Mouse (Mus musculus) liver, embryonic 16.5 days (tissue): Measurements from ENCODE around the gene Zcchc12. TPM values are rescaled to one million over a fixed set of nuclear protein-coding genes. Genes with fewer than 3 reads are reported as not detected.

Experiments used
- ATAC-seq: fragments of 200-750 bp; cut with Nextera tagmentation; 2 replicates; pipeline ENCODE4 v1.8.0; 2017; ENCODE audit warnings: low read depth, mild to moderate bottlenecking, moderate number of reproducible peaks, moderate library complexity
- H3K27ac ChIP-seq: fragments of 300-500 bp; sonication (generic); 2 replicates; pipeline ENCODE4 v1.5.1; 2014; ENCODE audit warnings: mild to moderate bottlenecking, low read length
- H3K27me3 ChIP-seq: fragments of 300-500 bp; sonication (generic); 2 replicates; pipeline ENCODE4 v1.6.1; 2014; ENCODE audit warnings: low read depth, low read length, mixed read lengths; ENCODE audit not compliant: control insufficient read depth, insufficient read depth
- H3K36me3 ChIP-seq: fragments of 300-500 bp; sonication (generic); 2 replicates; pipeline ENCODE4 v1.6.1; 2014; ENCODE audit warnings: mild to moderate bottlenecking; ENCODE audit not compliant: control insufficient read depth, insufficient read depth
- H3K4me1 ChIP-seq: fragments of 300-500 bp; sonication (generic); 2 replicates; pipeline ENCODE4 v1.6.1; 2014; ENCODE audit warnings: low read depth, low read length, mixed read lengths; ENCODE audit not compliant: control insufficient read depth
- H3K4me2 ChIP-seq: fragments of 300-500 bp; sonication (generic); 2 replicates; pipeline ENCODE4 v1.6.1; 2014; ENCODE audit warnings: low read depth, low read length, mixed read lengths
- H3K4me3 ChIP-seq: fragments of 300-500 bp; sonication (generic); 2 replicates; pipeline ENCODE4 v1.5.1; 2014; ENCODE audit warnings: low read depth, mild to moderate bottlenecking, low read length
- H3K9ac ChIP-seq: fragments of 300-500 bp; sonication (generic); 2 replicates; pipeline ENCODE4 v1.6.1; 2014; ENCODE audit warnings: low read depth, low read length
- H3K9me3 ChIP-seq: fragments of 300-500 bp; sonication (generic); replicated peaks from 2 replicates; pipeline ENCODE4 v1.6.1; 2016; ENCODE audit warnings: low read length; ENCODE audit not compliant: control insufficient read depth
- WGBS: fragments of 180-500 bp; shearing (Covaris S2); extraction: QIAGEN DNeasy Blood & Tissue Kit; methylation state at CpG from one replicate; pipeline ENCODE4 v1.1.7; 2014; ENCODE audit not compliant: insufficient replicate concordance; 5-methylcytosine and 5-hydroxymethylcytosine counted together
- polyA plus RNA-seq: library from polyadenylated mRNA; unstranded; fragments of >200 nt; fragmentation: Nextera tagmentation; extraction: Ambion mirVana; gene quantifications from 2 replicates; pipeline ENCODE4 v1.2.1, GENCODE M21; 2015

Gene Zcchc12
- polyA plus RNA-seq, 1 experiment from 2014 or later, result 0.20 TPM

- H3K36me3 ChIP-seq, result no peaks in the 10 kb centered on the region
- ATAC-seq, result no peak
Observed at GRCm38 (mm10) chrX:36209554-36209953, 13.8 kb downstream of the Zcchc12 start.

GRCm38 (mm10) chrX:36211216-36211615 is 15.5 kb downstream of the Zcchc12 start:
- no peak overlapping the region for H3K9ac ChIP-seq
- no peak overlapping the region for H3K27ac ChIP-seq
- no peaks in the 10 kb centered on the region for H3K27me3 ChIP-seq
- ATAC-seq, result no peak
- H3K4me1 ChIP-seq, result no peaks in the 10 kb centered on the region
- H3K4me3 ChIP-seq, result no peak overlapping the region
- no peaks in the 10 kb centered on the region for H3K36me3 ChIP-seq
- no peak overlapping the region for H3K4me2 ChIP-seq
- 64% methylated on average over 3 of the region's 3 CpGs for WGBS
- H3K9me3 ChIP-seq, result no peaks in the 10 kb centered on the region

More at GRCm38 (mm10) chrX:36209554-36209953, 13.8 kb downstream of the Zcchc12 start:
- Histone ChIP-seq H3K9me3 (no peaks in the 10 kb centered on the region), H3K9ac (no peak overlapping the region), H3K27ac (no peak overlapping the region), H3K4me1 (no peaks in the 10 kb centered on the region), H3K4me3 (no peak overlapping the region), H3K4me2 (no peak overlapping the region), H3K27me3 (no peaks in the 10 kb centered on the region)
- 65% methylated on average over 2 of the region's 2 CpGs for WGBS

- no peaks in the 10 kb centered on the region for H3K36me3 ChIP-seq
- H3K4me1 ChIP-seq, result no peaks in the 10 kb centered on the region
- H3K4me3 ChIP-seq, result no peak overlapping the region
- no peak overlapping the region for H3K4me2 ChIP-seq
- no peak for ATAC-seq
- 31% methylated on average over 2 of the region's 2 CpGs for WGBS
- no peaks in the 10 kb centered on the region for H3K27me3 ChIP-seq
- H3K9ac ChIP-seq, result no peak overlapping the region
- no peak overlapping the region for H3K27ac ChIP-seq
- no peaks in the 10 kb centered on the region for H3K9me3 ChIP-seq
Observed at GRCm38 (mm10) chrX:36221366-36221765, 25.7 kb downstream of the Zcchc12 start.

DNA sequence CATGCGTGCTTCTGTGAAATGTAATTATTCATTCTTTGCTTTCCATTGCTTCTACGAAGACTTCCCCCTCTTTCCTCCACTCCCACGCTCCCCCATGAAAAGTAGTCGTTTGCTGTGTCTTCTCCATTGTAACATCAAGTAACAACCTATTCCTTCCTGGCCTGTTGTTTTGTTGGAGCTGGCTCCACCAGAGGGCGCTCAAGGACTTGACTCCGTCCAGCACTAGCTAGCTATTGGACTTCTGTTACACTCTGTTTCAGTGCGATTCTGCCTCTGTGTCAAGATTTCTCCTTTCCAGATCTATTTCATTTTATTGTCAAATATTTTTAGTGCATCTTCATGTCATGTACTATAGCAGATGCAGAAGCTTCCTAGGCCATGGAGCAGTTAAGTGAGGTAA is 30.1 kb downstream of the Zcchc12 start:
- no peak for ATAC-seq
- Histone ChIP-seq H3K27ac (no peak overlapping the region), H3K4me1 (no peaks in the 10 kb centered on the region), H3K4me3 (no peak overlapping the region), H3K9ac (no peak overlapping the region), H3K27me3 (no peaks in the 10 kb centered on the region), H3K9me3 (no peaks in the 10 kb centered on the region), H3K4me2 (no peak overlapping the region), H3K36me3 (no peaks in the 10 kb centered on the region)
- WGBS, result 16% methylated on average over 7 of the region's 7 CpGs

GRCm38 (mm10) chrX:36226577-36226976 is 30.9 kb downstream of the Zcchc12 start:
- H3K27ac ChIP-seq, result no peak overlapping the region
- 30% methylated on average over 2 of the region's 2 CpGs for WGBS

GRCm38 (mm10) chrX:36228861-36229260 is 33.2 kb downstream of the Zcchc12 start:
- no peaks in the 10 kb centered on the region for H3K27me3 ChIP-seq
- no peaks in the 10 kb centered on the region for H3K4me1 ChIP-seq
- H3K36me3 ChIP-seq, result no peaks in the 10 kb centered on the region
- no peak for ATAC-seq
- H3K4me2 ChIP-seq, result no peak overlapping the region
- H3K9me3 ChIP-seq, result no peaks in the 10 kb centered on the region
- H3K9ac ChIP-seq, result no peak overlapping the region
- WGBS, result 58% methylated on average over 7 of the region's 7 CpGs
- no peak overlapping the region for H3K27ac ChIP-seq
- no peak overlapping the region for H3K4me3 ChIP-seq

More at GRCm38 (mm10) chrX:36226577-36226976, 30.9 kb downstream of the Zcchc12 start:
- H3K9ac ChIP-seq, result no peak overlapping the region
- H3K4me2 ChIP-seq, result no peak overlapping the region
- H3K9me3 ChIP-seq, result no peaks in the 10 kb centered on the region
- no peak overlapping the region for H3K4me3 ChIP-seq
- H3K36me3 ChIP-seq, result no peaks in the 10 kb centered on the region
- no peaks in the 10 kb centered on the region for H3K4me1 ChIP-seq
- H3K27me3 ChIP-seq, result no peaks in the 10 kb centered on the region
- no peak for ATAC-seq

- H3K9ac ChIP-seq, result no peak overlapping the region
- 34% methylated on average over 2 of the region's 2 CpGs for WGBS
Observed at GRCm38 (mm10) chrX:36229273-36229672, 33.6 kb downstream of the Zcchc12 start.

GRCm38 (mm10) chrX:36235652-36236051 is 39.9 kb downstream of the Zcchc12 start:
- H3K9ac ChIP-seq, result no peak overlapping the region
- no peaks in the 10 kb centered on the region for H3K9me3 ChIP-seq
- H3K27me3 ChIP-seq, result no peaks in the 10 kb centered on the region
- 64% methylated on average over 6 of the region's 6 CpGs for WGBS
- no peaks in the 10 kb centered on the region for H3K36me3 ChIP-seq
- ATAC-seq, result no peak
- no peak overlapping the region for H3K4me2 ChIP-seq
- no peaks in the 10 kb centered on the region for H3K4me1 ChIP-seq
- no peak overlapping the region for H3K4me3 ChIP-seq
- no peak overlapping the region for H3K27ac ChIP-seq

More at GRCm38 (mm10) chrX:36229273-36229672, 33.6 kb downstream of the Zcchc12 start:
- H3K9me3 ChIP-seq, result no peaks in the 10 kb centered on the region
- no peak for ATAC-seq
- H3K4me2 ChIP-seq, result no peak overlapping the region
- H3K27me3 ChIP-seq, result no peaks in the 10 kb centered on the region
- no peaks in the 10 kb centered on the region for H3K36me3 ChIP-seq
- H3K27ac ChIP-seq, result no peak overlapping the region
- H3K4me3 ChIP-seq, result no peak overlapping the region
- H3K4me1 ChIP-seq, result no peaks in the 10 kb centered on the region
